Comparison of ENCODE assay signal across 9 mouse cellular contexts in genomic region chr15:101174294-101175130, GRCm38 (mm10). TPM values are rescaled to one million over a fixed set of nuclear protein-coding genes. Genes with fewer than 3 reads are reported as not detected.
DNase-seq lines count a peak whose midpoint lies in the region; ATAC-seq and TF ChIP-seq lines count a peak whose summit lies in the region.
"Had no signal": no experiment of that assay in that cellular context is flagged by ENCODE, and none has a peak within 500 bp of the region (broad histone marks: within the 10 kb centered on the region; RNA-seq: fewer than 3 reads in every experiment).

No protein-coding gene starts in this region.

- no peak for TF ChIP-seq POLR2A in CH12.LX (IDR thresholded peaks at IDR 0.05; ENCODE audit: low read depth, low read length)

- peak; percentile 52 to 72 for DNase-seq in adrenal gland, adult (ENCODE audit: inconsistent age in 2 of 2, low spot score in 1 of 2)
- DNase-seq in adrenal gland, adult 2 months, result no peak
- no peak for DNase-seq in CH12.LX (ENCODE audit: extremely low read depth)
- DNase-seq in embryonic facial prominence, embryonic 14.5 days (ENCODE audit: low spot score), result no peak
- DNase-seq in intestine, embryonic 14.5 days (ENCODE audit: low spot score), result no peak
- DNase-seq in retina, embryonic 14.5 days (ENCODE audit: low spot score), result no peak

- no peaks in the 10 kb centered on the region for H3K9me3 ChIP-seq in CH12.LX (replicated peaks; ENCODE audit: low read length)
- no peaks in the 10 kb centered on the region for H3K9me3 ChIP-seq in embryonic facial prominence, embryonic 14.5 days (ENCODE audit: control insufficient read depth, low read length)
- H3K9me3 ChIP-seq in intestine, embryonic 14.5 days (ENCODE audit: control insufficient read depth, low read length), result no peaks in the 10 kb centered on the region
- H3K9me3 ChIP-seq in midbrain, embryonic 13.5 days, result no peaks in the 10 kb centered on the region

- peaks cover 15 to 16% of the 10 kb centered on the region in 2 experiments for H3K4me1 ChIP-seq in CH12.LX (ENCODE audit: control insufficient read depth in 1 of 2, insufficient read depth in 2 of 2)
- peaks cover 29% of the 10 kb centered on the region for H3K4me1 ChIP-seq in embryonic facial prominence, embryonic 14.5 days (ENCODE audit: control insufficient read depth, insufficient read depth, low read length)
- peaks cover 33% of the 10 kb centered on the region for H3K4me1 ChIP-seq in intestine, embryonic 14.5 days (replicated peaks; ENCODE audit: control insufficient read depth, insufficient read depth, low read length)
- peaks cover 41% of the 10 kb centered on the region for H3K4me1 ChIP-seq in midbrain, embryonic 13.5 days (replicated peaks)

- ATAC-seq in embryonic facial prominence, embryonic 14.5 days (ENCODE audit: low read depth), result peak; percentile 27
- ATAC-seq in intestine, embryonic 14.5 days (replicated peaks; ENCODE audit: low FRiP score, low TSS enrichment, low read depth), result peak; percentile 37
- peak; percentile 78 for ATAC-seq in midbrain, embryonic 13.5 days
- no peak for ATAC-seq in activated CD4-positive, CD25-positive, alpha-beta regulatory T cell, adult 4 months

- H3K27me3 ChIP-seq in CH12.LX (replicated peaks), result peaks cover 39% of the 10 kb centered on the region
- H3K27me3 ChIP-seq in embryonic facial prominence, embryonic 14.5 days (replicated peaks; ENCODE audit: control insufficient read depth, insufficient read depth, low read length), result no peaks in the 10 kb centered on the region
- H3K27me3 ChIP-seq in intestine, embryonic 14.5 days (replicated peaks; ENCODE audit: control insufficient read depth, insufficient read depth, low read length), result no peaks in the 10 kb centered on the region
- peaks cover 22% of the 10 kb centered on the region for H3K27me3 ChIP-seq in midbrain, embryonic 13.5 days

- no peaks in the 10 kb centered on the region for H3K79me2 ChIP-seq in CH12.LX (replicated peaks; ENCODE audit: control insufficient read depth, extremely low read depth, insufficient read depth, poor library complexity, severe bottlenecking)

- H3K9ac ChIP-seq in CH12.LX (ENCODE audit: insufficient read depth, low read depth), result peak overlapping the region; percentile 91
- H3K9ac ChIP-seq in embryonic facial prominence, embryonic 14.5 days (ENCODE audit: low read depth, low read length), result peak overlapping the region; percentile 95
- peak overlapping the region; percentile 96 for H3K9ac ChIP-seq in intestine, embryonic 14.5 days (ENCODE audit: low read length)
- peak overlapping the region; percentile 98 for H3K9ac ChIP-seq in midbrain, embryonic 13.5 days (replicated peaks)

- dilution Hi-C loops in CH12.LX (cut with MboI; ENCODE audit: extremely low pct_ligation_motif_present, extremely low pct_unique_long_range_greater_than_20kb, low sequenced_read_pairs), result no loop called here

- no peaks in the 10 kb centered on the region for H3K36me3 ChIP-seq in CH12.LX (replicated peaks in 1 of 2; ENCODE audit: control insufficient read depth in 1 of 2, insufficient read depth in 1 of 2, low read length in 1 of 2)
- H3K36me3 ChIP-seq in embryonic facial prominence, embryonic 14.5 days (ENCODE audit: control insufficient read depth, insufficient read depth, low read length), result no peaks in the 10 kb centered on the region
- H3K36me3 ChIP-seq in intestine, embryonic 14.5 days (ENCODE audit: control insufficient read depth, insufficient read depth, low read length), result no peaks in the 10 kb centered on the region
- H3K36me3 ChIP-seq in midbrain, embryonic 13.5 days, result no peaks in the 10 kb centered on the region

- H3K4me2 ChIP-seq in CH12.LX (ENCODE audit: insufficient read depth, low read depth, poor library complexity, severe bottlenecking), result peak overlapping the region; percentile 77
- H3K4me2 ChIP-seq in embryonic facial prominence, embryonic 14.5 days (ENCODE audit: low read depth, low read length), result peak overlapping the region; percentile 86
- H3K4me2 ChIP-seq in intestine, embryonic 14.5 days (ENCODE audit: low read length), result peak overlapping the region; percentile 84
- H3K4me2 ChIP-seq in midbrain, embryonic 13.5 days (replicated peaks), result peak overlapping the region; percentile 80

- no peak for TF ChIP-seq RAD21 in CH12.LX (IDR thresholded peaks at IDR 0.05; ENCODE audit: low read depth, low read length)

- no peak for TF ChIP-seq EP300 in CH12.LX (IDR thresholded peaks at IDR 0.05; ENCODE audit: low read length)

- TF ChIP-seq CTCF in CH12.LX (conservative IDR thresholded peaks at IDR 0.05 in 1 of 2, IDR thresholded peaks at IDR 0.05 in 1 of 2; ENCODE audit: low read depth in 2 of 2, low read length in 2 of 2), result no peak

- in situ Hi-C loops in CH12.LX (cut with MboI; ENCODE audit: low pct_ligation_motif_present, low pct_unique_long_range_greater_than_20kb, low sequenced_read_pairs), result no loop called here

- H3K27ac ChIP-seq in CH12.LX (ENCODE audit: insufficient read depth, low read depth), result no peak overlapping the region
- H3K27ac ChIP-seq in embryonic facial prominence, embryonic 14.5 days (replicated peaks; ENCODE audit: low read depth, low read length), result peak overlapping the region; percentile 78
- H3K27ac ChIP-seq in intestine, embryonic 14.5 days (ENCODE audit: low read depth), result peak overlapping the region; percentile 82
- H3K27ac ChIP-seq in midbrain, embryonic 13.5 days, result peak overlapping the region; percentile 89

- WGBS in embryonic facial prominence, embryonic 14.5 days, result 2% methylated on average over 20 of the region's 46 CpGs
- WGBS in intestine, embryonic 14.5 days, result 1% methylated on average over 28 of the region's 46 CpGs
- WGBS in midbrain, embryonic 13.5 days, result under 1% methylated on average over 43 of the region's 46 CpGs

- peak overlapping the region; percentile 49 to 68 (median 61) for H3K4me3 ChIP-seq in CH12.LX (replicated peaks in 1 of 3; ENCODE audit: low read depth in 2 of 3, low read length in 2 of 3, poor library complexity in 1 of 3)
- peak overlapping the region; percentile 88 for H3K4me3 ChIP-seq in embryonic facial prominence, embryonic 14.5 days (ENCODE audit: low read depth, low read length)
- H3K4me3 ChIP-seq in intestine, embryonic 14.5 days (ENCODE audit: low read depth, low read length), result peak overlapping the region; percentile 82
- H3K4me3 ChIP-seq in midbrain, embryonic 13.5 days (replicated peaks), result peak overlapping the region; percentile 71

TF ChIP-seq in CH12.LX, 34 proteins besides CTCF, POLR2A, EP300 and RAD21 (continues in another document):
- TF ChIP-seq KAT2A (IDR thresholded peaks at IDR 0.05; ENCODE audit: insufficient replicate concordance, low read length) (no peak), E2F4 (IDR thresholded peaks at IDR 0.05; ENCODE audit: insufficient replicate concordance, low read depth, low read length) (no peak), ETS1 (conservative IDR thresholded peaks at IDR 0.05; ENCODE audit: low read depth, low read length) (no peak), HCFC1 (IDR thresholded peaks at IDR 0.05; ENCODE audit: low read depth, low read length) (no peak), ZC3H11A (IDR thresholded peaks at IDR 0.05; ENCODE audit: low read depth, low read length) (no peak), MAZ (IDR thresholded peaks at IDR 0.05; ENCODE audit: low read depth, low read length) (no peak)

RNA-seq across cellular contexts. Expression of gene Acvr1b, which starts 0.6 kb away (rescaled TPM):
- 10 to 100 TPM in 1 of 2 experiments, 1 to 10 TPM in 1; 5.2 to 10.0 TPM for total RNA-seq in adrenal gland, adult 2 months (2021)
- polyA plus RNA-seq in adrenal gland, adult 2 months (2012; rRNA removed), result 10.1 and 11.2 TPM in 2 replicates
- total RNA-seq in CH12.LX (2012; rRNA removed) (3.3 and 4.8 TPM in 2 replicates), CH12.LX (2014; rRNA removed) (2.6 and 2.9 TPM in 2 replicates)
- 2.7 TPM in 2 replicates for polyA plus RNA-seq in CH12.LX (2012; ENCODE audit: insufficient read length, low read depth)
- polyA plus RNA-seq in embryonic facial prominence, embryonic 14.5 days (2014; fragmentation: Nextera tagmentation; extraction: Ambion mirVana), result 10.2 and 10.7 TPM in 2 replicates
- polyA plus RNA-seq in intestine, embryonic 14.5 days (2014; fragmentation: Nextera tagmentation; extraction: Ambion mirVana), result 12.5 and 12.6 TPM in 2 replicates
- polyA plus RNA-seq in midbrain, embryonic 13.5 days (2015; fragmentation: Nextera tagmentation; extraction: Ambion mirVana), result 18.2 and 19.2 TPM in 2 replicates
- 1 to 10 TPM; 3.5 to 3.6 TPM for polyA plus RNA-seq in activated CD4-positive, CD25-positive, alpha-beta regulatory T cell, adult 4 months (2017; shearing (Covaris generic))

RNA-seq across cellular contexts. Expression of gene Acvrl1, which starts 46.2 kb away (rescaled TPM):
- total RNA-seq in adrenal gland, adult 2 months (2021), result 10 to 100 TPM; 15.0 to 22.6 TPM
- 20.9 and 23.3 TPM in 2 replicates for polyA plus RNA-seq in adrenal gland, adult 2 months (2012; rRNA removed)
- total RNA-seq in CH12.LX (2012; rRNA removed), result 2.8 and 5.2 TPM in 2 replicates
- 4.0 and 6.3 TPM in 2 replicates for total RNA-seq in CH12.LX (2014; rRNA removed)
- 9.5 and 10.3 TPM in 2 replicates for polyA plus RNA-seq in CH12.LX (2012; ENCODE audit: insufficient read length, low read depth)
- polyA plus RNA-seq in embryonic facial prominence, embryonic 14.5 days (2014; fragmentation: Nextera tagmentation; extraction: Ambion mirVana), result 11.5 and 13.5 TPM in 2 replicates
- 16.5 and 16.6 TPM in 2 replicates for polyA plus RNA-seq in intestine, embryonic 14.5 days (2014; fragmentation: Nextera tagmentation; extraction: Ambion mirVana)
- polyA plus RNA-seq in midbrain, embryonic 13.5 days (2015; fragmentation: Nextera tagmentation; extraction: Ambion mirVana), result 5.3 and 5.5 TPM in 2 replicates
- polyA plus RNA-seq in activated CD4-positive, CD25-positive, alpha-beta regulatory T cell, adult 4 months (2017; shearing (Covaris generic)), result 1 to 10 TPM; 1.6 to 2.7 TPM

RNA-seq across cellular contexts. Expression of gene Grasp, which starts 49.5 kb away (rescaled TPM):
- total RNA-seq in adrenal gland, adult 2 months (2021), result 10 to 100 TPM; 16.4 to 21.0 TPM
- 53.0 and 60.3 TPM in 2 replicates for polyA plus RNA-seq in adrenal gland, adult 2 months (2012; rRNA removed)
- total RNA-seq in CH12.LX (2012; rRNA removed), result 2.9 and 6.7 TPM in 2 replicates
- total RNA-seq in CH12.LX (2014; rRNA removed), result 1.4 and 2.3 TPM in 2 replicates
- polyA plus RNA-seq in CH12.LX (2012; ENCODE audit: insufficient read length, low read depth), result 2.4 TPM in 2 replicates
- 6.1 and 7.9 TPM in 2 replicates for polyA plus RNA-seq in embryonic facial prominence, embryonic 14.5 days (2014; fragmentation: Nextera tagmentation; extraction: Ambion mirVana)
- polyA plus RNA-seq in intestine, embryonic 14.5 days (2014; fragmentation: Nextera tagmentation; extraction: Ambion mirVana), result 3.5 and 4.2 TPM in 2 replicates
- 1.7 and 2.4 TPM in 2 replicates for polyA plus RNA-seq in midbrain, embryonic 13.5 days (2015; fragmentation: Nextera tagmentation; extraction: Ambion mirVana)
- not detected for polyA plus RNA-seq in activated CD4-positive, CD25-positive, alpha-beta regulatory T cell, adult 4 months (2017; shearing (Covaris generic))

RNA-seq across cellular contexts. Expression of gene Ankrd33, which starts 59.0 kb away (rescaled TPM):
- total RNA-seq in adrenal gland, adult 2 months (2021), result 1 to 10 TPM in 1 of 2 experiments, under 1 TPM in 1; 0.59 to 1.0 TPM
- polyA plus RNA-seq in adrenal gland, adult 2 months (2012; rRNA removed), result 0.10 TPM in 1 of 2 replicates, not detected in the other
- not detected in 2 replicates for total RNA-seq in CH12.LX (2012; rRNA removed)
- not detected in 2 replicates for total RNA-seq in CH12.LX (2014; rRNA removed)
- not detected in 2 replicates for polyA plus RNA-seq in CH12.LX (2012; ENCODE audit: insufficient read length, low read depth)
- polyA plus RNA-seq in embryonic facial prominence, embryonic 14.5 days (2014; fragmentation: Nextera tagmentation; extraction: Ambion mirVana), result not detected in 2 replicates
- polyA plus RNA-seq in intestine, embryonic 14.5 days (2014; fragmentation: Nextera tagmentation; extraction: Ambion mirVana), result not detected in 2 replicates
- polyA plus RNA-seq in midbrain, embryonic 13.5 days (2015; fragmentation: Nextera tagmentation; extraction: Ambion mirVana), result not detected in 2 replicates
- polyA plus RNA-seq in activated CD4-positive, CD25-positive, alpha-beta regulatory T cell, adult 4 months (2017; shearing (Covaris generic)), result not detected
- total RNA-seq: gastrocnemius, postnatal 4 days had no signal

Comparison
In these comparisons a context has a peak if more than half of its experiments do, and no peak if none do; other contexts are left out.
1. DNase-seq: peak in adrenal gland, adult (2 of 2); none in adrenal gland, adult 2 months (single experiment), CH12.LX (single experiment), embryonic facial prominence, embryonic 14.5 days (single experiment), intestine, embryonic 14.5 days (single experiment) and retina, embryonic 14.5 days (single experiment).
2. Peak in every context shown above with its lines, with median percentiles within 50 percentile points of each other: H3K4me2 ChIP-seq, H3K4me3 ChIP-seq and H3K9ac ChIP-seq.